Mouse (Mus musculus) 416B (cell line): ENCODE data around the gene Map4.
"Not testable (repeated sequence)": the region's sequence is repeated elsewhere in the genome, so short reads cannot be mapped to it uniquely, and the experiment has no call there.

Experiments used
- DNase-seq: peaks from one replicate; pipeline ENCODE4 v3.0.0; 2011; ENCODE audit warnings: low read depth

The Map4 gene

DNA sequence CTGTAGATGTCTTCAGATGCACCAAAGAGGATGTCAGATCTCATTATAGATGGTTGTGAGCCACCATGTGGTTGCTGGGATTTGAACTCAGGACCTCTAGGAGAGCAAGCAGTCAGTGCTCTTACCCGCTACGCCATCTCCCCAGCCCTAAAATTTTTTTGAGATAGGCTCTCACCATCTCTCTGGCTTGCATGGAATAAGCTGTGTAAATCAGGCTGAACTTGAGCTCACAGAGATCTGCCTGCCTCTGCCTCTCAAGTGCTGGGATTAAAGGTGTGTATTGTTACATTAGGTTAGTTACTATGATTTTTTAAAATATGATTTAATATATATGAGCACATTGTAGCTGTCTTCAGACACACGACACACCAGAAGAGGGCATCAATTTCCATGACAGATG lies 2.1 kb upstream of the Map4 start:
- DNase-seq: no peak

- DNase-seq: peak; percentile 18
These were observed 1.2 kb upstream of the Map4 start for GRCm38 (mm10) chr9:109930063-109930462.

- DNase-seq: peak; percentile 29
These were observed 508 bp upstream of the Map4 start for GRCm38 (mm10) chr9:109930752-109931151.

DNA sequence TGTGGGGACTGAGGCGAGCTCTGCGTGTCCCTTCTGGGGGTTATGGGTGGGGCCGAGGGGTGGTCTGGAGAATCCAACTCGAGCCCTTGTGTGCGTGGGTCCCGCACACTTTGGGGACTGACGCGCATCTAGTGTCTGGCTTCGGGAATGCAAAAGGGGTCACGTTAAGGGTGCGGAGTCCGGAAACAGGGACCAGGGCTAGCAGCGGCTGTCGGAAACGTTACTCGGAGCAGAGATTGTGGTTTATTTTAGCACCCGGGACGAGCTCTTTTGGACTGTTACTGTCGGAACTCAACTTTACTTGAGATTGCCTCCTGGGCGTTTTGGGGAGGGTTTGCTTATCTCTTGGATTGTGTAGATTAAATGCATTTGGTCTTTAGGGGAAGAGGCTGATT lies 1.1 kb downstream of the Map4 start:
- no peak for DNase-seq

DNA sequence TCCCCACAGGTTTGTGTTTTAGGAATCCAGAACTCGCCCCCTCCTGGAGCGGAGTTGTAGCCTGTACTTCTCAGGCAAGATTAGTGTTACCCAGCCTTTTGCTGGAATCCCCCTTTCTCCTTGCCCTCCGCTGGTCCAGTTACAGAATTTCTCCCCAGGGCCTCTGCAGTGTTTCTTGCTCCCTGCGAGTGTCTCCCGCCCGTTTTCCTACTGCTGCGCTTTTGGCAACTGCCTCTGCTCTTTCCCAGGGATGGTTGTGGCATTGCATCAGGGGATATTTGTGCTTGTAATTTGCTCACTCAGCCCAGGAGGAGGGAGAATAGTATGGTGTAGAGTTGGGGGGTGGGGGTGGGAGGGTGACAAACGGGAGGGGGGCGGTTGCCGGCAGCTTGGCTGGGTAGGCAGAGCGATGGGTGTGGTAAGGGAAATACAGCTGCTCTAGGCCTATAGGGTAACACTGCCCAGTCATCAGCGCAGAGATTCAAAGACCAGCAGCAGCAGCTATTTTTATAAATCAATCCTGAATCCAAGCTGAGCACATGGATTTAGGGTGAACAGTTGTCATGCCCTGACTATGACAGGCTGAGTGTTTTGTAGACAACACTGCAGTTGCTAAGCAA lies 1.6 kb downstream of the Map4 start:
- DNase-seq: peak; percentile 48

DNA sequence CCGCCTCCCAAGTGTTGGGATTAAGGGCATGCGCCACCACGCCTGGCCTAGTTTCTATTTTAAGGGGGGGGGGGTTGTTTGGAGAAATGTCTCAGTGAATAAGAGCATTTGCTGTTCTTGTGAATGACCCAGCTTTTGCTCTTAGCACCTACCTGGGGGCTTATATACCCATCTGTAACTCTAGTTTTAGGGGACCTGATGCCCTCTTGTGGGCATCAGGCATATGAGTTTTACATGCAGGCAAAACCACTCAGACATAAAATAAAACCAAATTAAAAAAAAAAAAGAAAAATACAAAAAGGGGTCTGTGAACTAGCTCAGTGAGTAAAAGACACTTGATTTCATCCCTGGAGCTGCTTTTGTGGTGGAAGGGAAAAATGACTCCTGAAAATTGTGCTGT lies 8.1 kb downstream of the Map4 start:
- DNase-seq: peak; percentile 54

GRCm38 (mm10) chr9:109942796-109943195 lies 11.5 kb downstream of the Map4 start:
- DNase-seq: no peak

DNA sequence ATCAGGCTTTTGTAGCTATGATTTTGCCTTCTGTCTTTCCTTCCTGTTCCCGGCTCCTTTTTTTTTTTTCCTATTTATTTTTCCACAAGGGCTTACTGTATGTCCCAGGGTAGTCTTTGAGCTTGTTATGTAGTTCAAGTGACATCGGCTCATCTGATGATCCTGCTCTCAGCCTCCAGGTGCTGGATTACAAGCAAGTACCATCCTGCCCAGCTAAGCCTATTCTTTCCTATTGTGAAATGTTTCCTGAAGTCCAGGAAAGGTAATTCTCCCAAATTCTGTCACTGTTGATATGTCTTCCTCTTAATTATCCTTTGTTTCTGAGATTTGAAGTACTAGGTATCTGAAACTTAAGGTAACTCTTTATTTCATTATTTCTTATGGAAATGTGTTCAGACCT lies 13.5 kb downstream of the Map4 start:
- DNase-seq: no peak

GRCm38 (mm10) chr9:109948546-109948945 lies 17.3 kb downstream of the Map4 start:
- no peak for DNase-seq

DNA sequence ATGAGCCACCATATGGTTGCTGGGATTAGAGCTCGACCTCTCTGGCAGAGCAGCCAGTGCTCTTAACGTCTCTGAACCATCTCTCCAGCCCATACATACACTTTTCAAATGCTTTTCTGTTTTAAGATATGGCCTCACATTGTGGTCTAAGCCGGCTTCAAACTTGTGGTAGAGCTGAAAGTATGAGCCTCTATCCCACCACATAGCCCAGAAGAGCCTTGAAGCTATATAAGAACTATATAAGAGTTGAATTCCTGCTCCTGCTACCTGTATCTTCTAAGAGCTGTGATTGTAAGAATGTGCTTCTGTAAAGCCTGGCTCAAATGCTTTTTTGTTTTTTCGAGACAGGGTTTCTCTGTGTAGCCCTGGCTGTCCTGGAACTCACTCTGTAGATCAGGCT lies 18.5 kb downstream of the Map4 start:
- DNase-seq: no peak

GRCm38 (mm10) chr9:109953538-109953937 lies 22.3 kb downstream of the Map4 start:
- DNase-seq: no peak

DNA sequence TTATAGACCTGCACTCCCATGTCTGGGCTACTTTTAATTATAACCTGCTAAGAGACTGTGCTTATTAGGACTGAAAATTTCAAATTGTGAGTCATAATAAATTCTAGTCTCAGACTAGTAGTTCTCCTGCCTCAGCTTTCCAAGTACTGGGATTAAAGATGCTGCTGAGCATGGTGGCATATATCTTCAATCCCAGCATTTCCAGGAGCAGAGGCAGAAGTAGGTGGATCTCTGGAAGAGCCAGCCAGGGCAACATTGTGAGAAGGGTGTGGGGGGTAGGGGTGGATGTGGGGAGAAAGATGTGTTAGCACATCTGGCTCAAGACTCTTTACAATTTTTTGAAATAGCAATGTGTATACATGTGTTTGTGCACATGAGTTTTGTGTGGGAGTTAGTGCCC lies 23.4 kb downstream of the Map4 start:
- no peak for DNase-seq

DNA sequence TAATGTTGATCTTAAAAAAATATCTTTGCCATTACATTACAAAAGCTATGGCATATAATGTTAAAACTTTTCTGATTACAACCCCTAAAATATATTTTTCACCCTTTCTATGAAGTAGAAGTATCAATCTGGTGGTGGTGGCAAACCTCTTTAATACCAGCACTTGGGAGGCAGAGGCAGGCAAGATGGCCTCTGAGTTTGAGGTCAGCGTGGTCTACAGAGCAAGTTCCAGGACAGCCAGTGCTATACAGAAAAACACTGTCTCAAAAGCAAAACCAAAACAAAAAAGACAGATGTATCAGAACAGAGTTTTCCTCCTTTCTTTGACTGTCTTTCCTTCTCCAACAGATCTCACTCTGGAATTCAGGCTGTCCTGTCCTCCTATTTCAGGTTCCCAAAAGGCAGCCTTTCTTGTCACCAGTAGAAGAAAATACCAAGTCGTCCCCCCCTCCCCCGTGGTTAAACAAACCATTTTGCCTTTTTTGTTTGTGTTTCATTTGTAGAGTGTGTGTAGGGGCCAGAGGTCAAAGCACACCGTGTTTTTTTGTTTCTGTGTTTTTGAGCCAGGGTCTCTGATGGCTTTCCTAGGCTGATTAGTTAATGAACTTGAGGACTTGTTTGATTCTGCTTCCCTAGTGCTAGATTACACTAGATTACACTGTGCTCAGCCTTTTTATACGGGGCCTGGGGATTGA lies 28.3 kb downstream of the Map4 start:
- peak; percentile 36 for DNase-seq

DNA sequence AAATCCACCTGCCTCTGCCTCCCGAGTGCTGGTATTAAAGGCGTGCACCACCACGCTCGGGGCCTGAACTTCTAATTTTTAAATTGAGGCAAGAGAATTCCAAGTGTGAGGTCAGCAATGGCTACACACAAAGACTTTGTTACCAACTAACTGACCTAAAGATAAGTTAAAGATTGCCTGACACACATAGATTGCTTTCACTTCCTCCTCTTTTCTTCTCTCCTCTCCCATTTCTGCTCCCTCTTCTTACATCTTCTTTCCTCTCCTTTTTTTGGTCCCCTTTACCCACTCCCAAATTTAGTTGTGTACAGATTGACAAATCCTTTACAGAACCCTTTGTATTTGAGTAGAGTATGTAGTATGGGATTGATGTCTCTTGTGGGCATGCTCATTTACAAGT lies 29.3 kb downstream of the Map4 start:
- DNase-seq: no peak

GRCm38 (mm10) chr9:109964761-109965160 lies 33.5 kb downstream of the Map4 start:
- DNase-seq: no peak

DNA sequence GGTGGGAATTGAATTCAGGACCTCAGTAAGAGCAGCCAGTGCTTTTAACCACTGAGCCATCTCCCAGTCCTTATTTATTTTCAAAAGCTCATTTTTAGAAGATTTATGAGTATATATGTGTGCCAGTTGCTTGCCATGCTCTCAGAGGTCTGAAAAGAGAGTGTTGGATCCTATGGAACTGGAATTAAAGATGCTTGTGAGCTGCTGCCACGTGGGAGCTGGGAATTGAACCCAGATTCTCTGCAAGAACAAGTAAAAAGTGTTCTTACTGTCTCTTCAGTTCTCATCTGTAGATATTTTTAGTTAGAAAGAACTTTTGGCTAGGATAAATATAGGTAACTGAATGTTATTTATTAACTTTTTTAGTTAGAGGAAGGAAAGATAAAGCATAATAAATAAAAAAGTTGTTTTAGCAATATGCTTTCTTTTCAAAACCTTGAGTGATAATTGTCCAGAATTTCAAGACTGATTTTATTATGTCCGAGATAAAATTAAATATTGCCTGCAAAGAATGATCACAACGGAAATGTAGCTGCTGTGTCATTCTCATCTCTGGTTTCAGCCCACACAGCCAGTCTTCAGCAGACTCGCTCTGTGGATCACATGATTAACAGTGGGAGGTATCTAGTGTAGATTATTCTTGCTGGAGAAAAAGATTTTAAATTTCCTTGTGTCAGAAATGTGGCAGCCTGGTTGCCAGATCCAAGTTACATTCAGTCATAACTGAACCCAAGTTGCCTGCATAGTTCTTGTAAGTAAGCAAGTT lies 37.3 kb downstream of the Map4 start:
- peak; percentile 77 for DNase-seq

DNA sequence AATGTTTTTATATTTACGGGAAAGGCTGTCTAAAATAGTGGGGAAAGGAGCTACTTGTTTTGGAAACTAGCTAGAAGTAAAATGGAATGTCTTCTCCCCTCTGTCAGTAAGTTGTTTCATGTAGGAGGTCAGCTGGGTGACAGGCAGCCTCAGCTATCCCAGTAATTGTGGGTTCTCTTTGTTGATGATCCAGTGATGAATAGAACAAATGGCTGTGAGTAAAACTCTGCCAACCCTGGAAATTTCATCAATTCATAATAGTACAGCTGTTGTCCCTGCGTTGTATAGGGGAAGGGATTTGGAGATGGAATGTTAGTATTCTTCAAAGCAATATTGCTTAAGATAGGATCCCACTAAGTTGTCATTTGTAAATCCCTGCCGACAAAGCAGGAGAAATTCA lies 37.9 kb downstream of the Map4 start:
- DNase-seq: no peak

DNA sequence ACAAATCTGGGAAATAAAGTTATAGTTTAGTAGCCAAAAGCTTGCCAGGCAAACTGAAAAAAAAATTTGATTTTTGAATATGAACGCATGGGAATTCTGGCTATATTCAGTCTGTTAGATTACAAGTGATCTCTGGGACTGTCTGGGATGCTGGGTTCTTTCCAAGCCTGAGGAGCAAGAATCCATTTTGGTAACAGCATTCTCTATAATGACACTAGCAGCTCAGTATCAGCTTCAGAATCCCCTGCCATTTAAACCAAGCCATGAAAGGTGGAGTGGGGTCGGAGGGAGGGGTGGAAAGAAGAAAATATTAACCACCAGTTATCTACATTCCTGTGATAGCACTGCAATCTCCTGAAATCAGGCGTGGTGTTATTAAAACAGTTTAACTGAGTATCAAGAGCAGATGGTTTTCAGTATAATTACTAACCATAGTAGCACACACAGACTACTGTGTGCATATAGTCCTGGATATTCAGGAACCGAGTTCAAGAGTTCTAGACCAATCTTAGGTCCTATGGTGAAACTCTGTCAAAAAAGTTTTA lies 38.6 kb downstream of the Map4 start:
- no peak for DNase-seq

DNA sequence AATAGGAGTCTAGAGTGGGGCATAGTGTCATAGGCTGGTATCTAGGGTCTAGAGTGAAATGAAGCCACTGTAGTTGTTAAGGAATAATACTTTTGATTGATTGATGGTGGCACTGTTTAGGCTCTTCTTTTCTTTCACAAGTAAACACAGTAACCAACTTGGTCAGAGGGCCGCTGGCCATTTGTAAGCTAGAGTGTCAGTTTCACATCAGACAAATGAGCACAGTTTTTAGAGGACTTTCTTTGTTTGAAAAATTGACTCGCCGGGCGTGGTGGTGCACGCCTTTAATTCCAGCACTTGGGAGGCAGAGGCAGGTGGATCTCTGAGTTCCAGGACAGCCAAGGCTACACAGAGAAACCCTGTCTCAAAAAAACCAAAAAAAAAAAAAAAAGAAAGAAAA lies 40.5 kb downstream of the Map4 start:
- DNase-seq: not testable (repeated sequence)

DNA sequence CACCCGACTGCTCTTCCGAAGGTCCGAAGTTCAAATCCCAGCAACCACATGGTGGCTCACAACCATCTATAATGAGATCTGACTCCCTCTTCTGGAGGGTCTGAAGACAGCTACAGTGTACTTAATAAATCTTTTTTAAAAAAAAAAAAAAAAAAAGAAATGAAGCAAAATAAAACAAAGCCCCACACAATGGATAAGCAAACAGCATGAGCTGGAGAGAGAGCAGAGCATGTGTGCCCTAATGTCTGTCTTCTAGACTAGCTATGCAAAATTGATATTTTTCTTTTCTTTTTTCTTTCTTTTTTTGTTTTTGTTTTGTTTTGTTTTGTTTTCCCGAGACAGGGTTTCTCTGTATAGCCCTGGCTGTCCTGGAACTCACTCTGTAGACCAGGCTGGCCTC lies 49.0 kb downstream of the Map4 start:
- DNase-seq: not testable (repeated sequence)

- DNase-seq: peak; percentile 84
These were observed 54.2 kb downstream of the Map4 start for GRCm38 (mm10) chr9:109985416-109985815.

DNA sequence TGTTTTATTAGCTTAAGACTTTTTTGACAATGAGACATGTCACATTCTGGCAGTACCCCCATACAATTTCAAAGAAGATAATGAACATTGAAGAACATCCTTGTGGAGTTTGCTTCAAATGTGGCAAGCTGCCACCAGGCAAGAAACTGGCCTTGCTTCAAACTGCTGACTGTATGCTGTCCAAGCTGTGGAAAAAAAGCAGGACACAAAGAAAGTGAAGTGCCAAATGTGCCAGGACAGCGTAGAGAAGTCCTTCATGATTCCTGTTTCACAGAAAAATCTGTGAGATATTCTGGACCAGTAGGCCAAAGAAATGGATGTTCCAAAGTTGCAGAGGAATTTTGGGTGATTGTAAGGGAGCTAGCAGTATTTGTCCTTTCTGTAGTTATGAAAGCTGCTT lies 57.8 kb downstream of the Map4 start:
- DNase-seq: no peak

- no peak for DNase-seq
These were observed 66.2 kb downstream of the Map4 start for GRCm38 (mm10) chr9:109997441-109997840.
